Mouse (Mus musculus) midbrain, embryonic 14.5 days (tissue): Measurements from ENCODE around the gene Zfp346. TPM values are rescaled to one million over a fixed set of nuclear protein-coding genes. Genes with fewer than 3 reads are reported as not detected.
A peak's percentile ranks its signal among the peaks of the same experiment; 100 is the strongest.

Experiments
- ATAC-seq: fragments of 200-750 bp; cut with Nextera tagmentation; 2 replicates; pipeline ENCODE4 v1.8.0; 2017; ENCODE audit warnings: moderate number of reproducible peaks, moderate library complexity; ENCODE audit not compliant: low FRiP score, low TSS enrichment
- DNase-seq: peaks from one replicate; pipeline ENCODE4 v3.0.0-alpha.2; 2015
- H3K27ac ChIP-seq: fragments of 300-500 bp; sonication (generic); replicated peaks from 2 replicates; pipeline ENCODE4 v1.5.1; 2014; ENCODE audit warnings: mild to moderate bottlenecking, low read depth, low read length, moderate library complexity
- H3K27me3 ChIP-seq: fragments of 300-500 bp; sonication (generic); 2 replicates; pipeline ENCODE4 v1.6.1; 2014; ENCODE audit warnings: low read length, control low read depth, mixed read lengths; ENCODE audit not compliant: control insufficient read depth, insufficient read depth
- H3K36me3 ChIP-seq: fragments of 300-500 bp; sonication (generic); 2 replicates; pipeline ENCODE4 v1.6.1; 2014; ENCODE audit warnings: low read length, control low read depth; ENCODE audit not compliant: control insufficient read depth, insufficient read depth
- H3K4me1 ChIP-seq: fragments of 300-500 bp; sonication (generic); 2 replicates; pipeline ENCODE4 v1.6.1; 2014; ENCODE audit warnings: mild to moderate bottlenecking, antibody characterized with exemption, low read length, control low read depth; ENCODE audit not compliant: control insufficient read depth, insufficient read depth
- H3K4me2 ChIP-seq: fragments of 300-500 bp; sonication (generic); 2 replicates; pipeline ENCODE4 v1.6.1; 2014; ENCODE audit warnings: mild to moderate bottlenecking, low read length, moderate library complexity
- H3K4me3 ChIP-seq: fragments of 300-500 bp; sonication (generic); replicated peaks from 2 replicates; pipeline ENCODE4 v1.5.1; 2014; ENCODE audit warnings: low read depth, low read length
- H3K9ac ChIP-seq: fragments of 300-500 bp; sonication (generic); replicated peaks from 2 replicates; pipeline ENCODE4 v1.6.1; 2014; ENCODE audit warnings: mild to moderate bottlenecking, low read length, moderate library complexity
- H3K9me3 ChIP-seq: fragments of 300-500 bp; sonication (generic); 2 replicates; pipeline ENCODE4 v1.6.1; 2016; ENCODE audit warnings: low read length, control low read depth, mixed read lengths; ENCODE audit not compliant: control insufficient read depth
- WGBS: fragments of 180-500 bp; shearing (Covaris S2); extraction: QIAGEN DNeasy Blood & Tissue Kit; methylation state at CpG from one replicate; pipeline ENCODE4 v1.1.7; 2014; 5-methylcytosine and 5-hydroxymethylcytosine counted together
- polyA plus RNA-seq: library from polyadenylated mRNA; unstranded; fragments of >200 nt; fragmentation: Nextera tagmentation; extraction: Ambion mirVana; gene quantifications from 2 replicates; pipeline ENCODE4 v1.2.1, GENCODE M21; 2014

The Zfp346 gene
- polyA plus RNA-seq, 1 experiment from 2014 or later: 26.2 TPM

DNA sequence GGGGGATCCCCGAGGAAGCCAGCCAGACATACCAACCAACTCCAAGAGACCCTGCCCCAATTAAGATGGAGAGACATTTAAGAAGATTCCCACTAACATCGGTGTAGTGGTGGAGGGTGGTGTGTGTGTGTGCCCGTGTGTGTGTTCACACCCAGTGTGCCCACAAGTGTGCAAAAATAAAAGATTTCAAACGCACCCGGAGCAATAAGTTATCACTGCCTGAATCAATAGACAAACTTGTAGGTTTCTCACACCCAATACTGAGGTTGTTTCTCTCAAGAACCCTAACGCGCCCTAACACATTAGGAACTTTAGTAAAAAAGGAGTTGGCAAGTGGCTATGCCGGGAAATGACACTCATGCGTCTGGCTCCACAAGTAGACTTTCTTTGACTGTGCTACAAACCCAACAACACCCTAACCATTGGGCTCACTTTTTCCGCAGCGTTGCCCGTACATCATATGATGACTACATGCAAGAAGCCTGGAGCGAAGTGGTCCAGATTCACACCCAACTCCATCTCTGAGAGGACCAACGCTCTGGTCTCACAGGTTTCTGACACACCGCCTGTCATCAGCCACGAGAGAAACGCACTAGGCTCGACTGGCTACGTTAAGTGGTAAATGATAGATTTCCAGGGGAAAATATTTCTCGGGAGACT lies 5.9 kb upstream of the Zfp346 start:
- WGBS: 34% methylated on average over 20 of the region's 20 CpGs
- Histone ChIP-seq H3K4me1 (0 out of 2 replicates have a peak, but pooled peaks cover 4% of the 10 kb centered on the region), H3K4me3 (peak overlapping the region; percentile 85), H3K27ac (peak overlapping the region; percentile 89), H3K9me3 (no peaks in the 10 kb centered on the region), H3K4me2 (peak overlapping the region; percentile 60), H3K36me3 (no peaks in the 10 kb centered on the region), H3K27me3 (no peaks in the 10 kb centered on the region), H3K9ac (peak overlapping the region; percentile 86)
- ATAC-seq (no peak), DNase-seq (peak; percentile 49)

DNA sequence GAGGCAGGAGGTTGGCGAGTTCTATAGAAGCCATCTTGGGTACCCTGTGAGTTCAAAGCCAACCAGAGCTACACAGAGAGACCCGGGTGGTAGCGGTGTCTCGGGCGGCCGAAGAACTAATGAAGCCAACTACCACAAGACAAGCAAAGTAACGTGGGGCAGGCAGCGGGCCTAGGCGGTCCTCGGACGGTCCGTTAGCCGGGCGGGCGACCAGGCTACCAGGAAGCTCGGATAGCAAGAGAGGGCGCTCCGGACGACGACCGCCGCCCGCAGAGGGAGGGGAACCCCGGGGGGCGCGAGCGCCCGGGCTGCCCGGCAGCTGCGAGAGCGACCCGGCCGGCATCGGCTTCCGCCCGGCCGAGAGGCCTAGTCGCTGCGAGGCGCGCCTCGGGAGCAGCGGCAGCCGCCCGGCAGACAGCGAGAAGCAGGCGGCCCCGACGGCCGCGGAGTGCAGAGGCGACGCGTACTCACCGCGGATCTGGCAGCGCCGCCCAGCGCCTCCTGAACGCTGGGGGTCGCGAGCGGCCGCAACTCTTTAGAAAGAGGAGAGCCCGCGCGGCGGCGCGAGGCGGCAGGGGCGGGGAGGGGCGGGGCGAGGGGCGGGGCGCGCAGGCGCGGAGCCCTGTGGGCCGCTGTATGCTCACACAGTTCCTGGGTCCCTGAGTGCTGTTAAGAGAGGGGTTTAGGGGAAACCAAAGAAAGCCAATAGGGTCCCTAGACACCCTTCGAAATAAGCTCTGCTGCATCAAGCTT lies 5.2 kb upstream of the Zfp346 start, which contains the start of gene Uimc1:
Uimc1 (minus strand) TSS at position 575 of the 753 bp plus-strand sequence.
- under 1% methylated on average over 76 of the region's 81 CpGs for WGBS
- H3K4me3 ChIP-seq: peak within 1 kb of the TSS; percentile 85
- no peaks in the 10 kb centered on the region for H3K36me3 ChIP-seq
- H3K27me3 ChIP-seq: no peaks in the 10 kb centered on the region
- H3K9me3 ChIP-seq: no peaks in the 10 kb centered on the region
- ATAC-seq (peak; percentile 89), DNase-seq (peak; percentile 96)
- peak within 1 kb of the TSS; percentile 86 for H3K9ac ChIP-seq
- peak within 1 kb of the TSS; percentile 89 for H3K27ac ChIP-seq
- 0 out of 2 replicates have a peak, but pooled peaks cover 4% of the 10 kb centered on the region for H3K4me1 ChIP-seq
- peak within 1 kb of the TSS; percentile 60 for H3K4me2 ChIP-seq

DNA sequence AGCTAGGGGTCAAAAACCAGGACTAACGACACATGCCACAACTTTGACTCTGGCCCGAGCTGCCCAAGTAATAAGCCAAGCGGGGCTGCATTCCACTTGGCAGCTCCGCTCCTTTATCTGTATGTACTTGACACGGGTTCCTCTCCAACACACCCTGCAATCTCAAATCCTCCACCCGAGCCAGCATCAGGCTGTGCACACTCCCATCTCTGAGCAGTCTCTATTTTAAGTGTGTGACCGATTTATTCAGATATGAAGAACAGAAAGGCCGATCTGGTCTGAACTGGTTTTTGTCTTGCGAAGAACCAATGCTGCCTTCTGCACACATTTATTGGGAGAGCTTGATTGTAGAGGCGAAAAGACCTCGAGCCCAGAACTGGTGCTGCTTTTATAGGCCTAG lies 3.5 kb upstream of the Zfp346 start:
- Histone ChIP-seq H3K27ac (no peak overlapping the region), H3K36me3 (no peaks in the 10 kb centered on the region), H3K9ac (no peak overlapping the region), H3K27me3 (no peaks in the 10 kb centered on the region), H3K4me1 (peaks cover 11% of the 10 kb centered on the region), H3K9me3 (no peaks in the 10 kb centered on the region), H3K4me3 (no peak overlapping the region), H3K4me2 (no peak overlapping the region)
- 97% methylated on average over 11 of the region's 11 CpGs for WGBS
- ATAC-seq: no peak
- DNase-seq: no peak

DNA sequence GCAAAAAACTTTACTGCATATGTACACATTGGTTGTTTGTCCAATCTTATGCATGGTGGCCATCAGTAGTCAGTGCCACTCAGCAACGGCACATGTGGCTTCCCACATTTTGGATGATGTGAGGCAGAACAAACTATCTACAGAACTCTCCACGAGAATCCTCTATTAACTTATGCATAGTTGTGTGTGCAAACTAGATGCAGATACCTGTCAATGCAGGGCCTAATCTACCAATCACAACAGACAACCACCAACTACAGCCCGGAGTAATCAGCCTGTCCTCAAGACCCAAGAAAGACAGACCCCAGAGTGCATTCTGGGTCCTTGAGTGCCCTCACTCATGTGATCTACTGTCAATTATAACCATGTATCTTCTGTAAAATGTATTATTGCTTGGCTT lies 2.7 kb upstream of the Zfp346 start:
- ATAC-seq (no peak), DNase-seq (no peak)
- H3K4me3 ChIP-seq: no peak overlapping the region
- H3K36me3 ChIP-seq: no peaks in the 10 kb centered on the region
- no peaks in the 10 kb centered on the region for H3K9me3 ChIP-seq
- 98% methylated on average over 3 of the region's 3 CpGs for WGBS
- no peak overlapping the region for H3K9ac ChIP-seq
- H3K4me2 ChIP-seq: no peak overlapping the region
- H3K27me3 ChIP-seq: no peaks in the 10 kb centered on the region
- no peak overlapping the region for H3K27ac ChIP-seq
- H3K4me1 ChIP-seq: peaks cover 11% of the 10 kb centered on the region

DNA sequence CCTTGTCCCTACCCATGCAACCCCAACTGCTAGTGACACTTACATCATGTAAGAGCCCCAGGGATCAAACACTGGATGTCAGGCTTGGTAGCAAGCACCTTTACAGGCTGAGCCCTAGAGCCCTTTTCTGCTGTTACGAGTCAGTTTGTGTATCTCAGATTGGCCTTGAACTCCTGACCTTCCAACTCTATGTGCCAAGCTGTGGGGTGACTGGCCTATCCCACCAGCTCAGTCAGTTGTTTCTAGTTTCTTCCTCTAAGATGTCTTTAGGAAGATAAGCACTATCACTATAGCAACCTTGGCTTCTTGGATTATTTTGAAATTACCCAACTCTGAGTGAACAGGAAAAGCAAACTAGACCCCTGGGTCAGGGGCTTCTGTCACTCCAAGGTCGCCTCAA lies 1.8 kb upstream of the Zfp346 start:
- 75% methylated on average over 2 of the region's 2 CpGs for WGBS
- 0 out of 2 replicates have a peak, but pooled peaks cover 7% of the 10 kb centered on the region for H3K36me3 ChIP-seq
- DNase-seq (no peak), ATAC-seq (no peak)
- no peak overlapping the region for H3K4me2 ChIP-seq
- no peak overlapping the region for H3K9ac ChIP-seq
- no peak overlapping the region for H3K27ac ChIP-seq
- no peak overlapping the region for H3K4me3 ChIP-seq
- H3K27me3 ChIP-seq: no peaks in the 10 kb centered on the region
- no peaks in the 10 kb centered on the region for H3K9me3 ChIP-seq
- H3K4me1 ChIP-seq: peaks cover 11% of the 10 kb centered on the region

DNA sequence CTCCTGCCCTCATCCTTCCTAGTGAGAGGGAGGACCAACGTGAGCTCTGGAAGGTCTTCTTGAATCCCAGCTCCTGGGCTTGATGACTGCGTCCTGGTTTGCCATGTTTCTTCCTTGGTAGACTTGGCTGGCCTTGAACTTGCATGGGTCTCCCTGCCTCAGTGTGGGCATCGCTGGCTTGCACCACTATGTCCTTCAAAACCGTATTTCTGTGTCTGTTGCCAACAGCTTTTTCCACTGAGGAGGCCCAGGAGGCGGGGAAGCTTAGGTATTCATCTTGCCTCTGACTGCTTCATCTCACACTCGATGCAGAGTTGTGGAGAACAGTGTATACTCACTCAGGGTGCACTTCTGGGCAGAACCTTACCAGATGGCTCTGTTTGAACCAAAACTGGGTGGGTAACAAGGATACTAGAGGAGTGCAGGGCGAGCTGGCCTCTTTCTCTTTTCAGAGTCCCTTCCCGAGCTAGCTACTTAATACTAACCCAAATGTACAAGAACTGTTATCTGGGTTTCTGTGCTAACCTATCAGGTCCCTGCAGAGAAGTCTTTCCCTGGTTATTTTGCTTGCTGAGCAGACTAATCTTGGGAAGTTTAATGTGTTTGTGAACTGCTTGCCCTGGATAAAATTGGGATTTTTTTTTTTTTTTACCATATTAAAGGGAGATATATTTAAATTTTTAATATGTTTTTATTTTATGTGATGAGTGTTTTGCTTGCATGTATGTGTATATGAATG lies 1.0 kb downstream of the Zfp346 start:
- no peak for ATAC-seq
- Histone ChIP-seq H3K9ac (peak overlapping the region; percentile 86), H3K27me3 (no peaks in the 10 kb centered on the region), H3K27ac (no peak overlapping the region), H3K4me3 (peak overlapping the region; percentile 85), H3K4me1 (peaks cover 6% of the 10 kb centered on the region), H3K9me3 (no peaks in the 10 kb centered on the region), H3K4me2 (peak overlapping the region; percentile 87), H3K36me3 (0 out of 2 replicates have a peak, but pooled peaks cover 7% of the 10 kb centered on the region)
- WGBS: 24% methylated on average over 8 of the region's 8 CpGs
- no peak for DNase-seq

DNA sequence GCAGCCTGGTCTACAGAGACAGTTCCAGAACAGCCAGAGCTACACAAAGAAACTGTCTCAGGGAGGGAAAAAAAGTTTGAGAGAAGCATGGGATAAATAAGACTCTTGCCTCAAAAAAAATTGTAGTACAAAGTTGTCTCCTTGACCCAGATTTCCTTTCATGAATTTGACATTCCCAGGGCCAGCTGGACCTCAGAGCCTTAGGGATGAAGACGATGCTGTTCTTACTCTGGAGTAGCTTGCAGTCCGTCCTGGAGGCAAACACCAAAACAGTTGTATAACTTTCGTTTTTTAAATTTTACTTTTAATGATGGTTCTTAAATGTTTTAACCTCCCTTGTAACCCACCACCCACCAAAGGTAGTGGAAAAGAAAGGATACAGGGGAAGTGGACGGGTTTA lies 2.0 kb downstream of the Zfp346 start:
- Histone ChIP-seq H3K27me3 (no peaks in the 10 kb centered on the region), H3K4me1 (peaks cover 6% of the 10 kb centered on the region), H3K9me3 (no peaks in the 10 kb centered on the region), H3K4me3 (no peak overlapping the region), H3K4me2 (no peak overlapping the region), H3K36me3 (0 out of 2 replicates have a peak, but pooled peaks cover 7% of the 10 kb centered on the region), H3K9ac (no peak overlapping the region), H3K27ac (no peak overlapping the region)
- DNase-seq (no peak), ATAC-seq (no peak)
- WGBS: 94% methylated on average over 4 of the region's 4 CpGs

DNA sequence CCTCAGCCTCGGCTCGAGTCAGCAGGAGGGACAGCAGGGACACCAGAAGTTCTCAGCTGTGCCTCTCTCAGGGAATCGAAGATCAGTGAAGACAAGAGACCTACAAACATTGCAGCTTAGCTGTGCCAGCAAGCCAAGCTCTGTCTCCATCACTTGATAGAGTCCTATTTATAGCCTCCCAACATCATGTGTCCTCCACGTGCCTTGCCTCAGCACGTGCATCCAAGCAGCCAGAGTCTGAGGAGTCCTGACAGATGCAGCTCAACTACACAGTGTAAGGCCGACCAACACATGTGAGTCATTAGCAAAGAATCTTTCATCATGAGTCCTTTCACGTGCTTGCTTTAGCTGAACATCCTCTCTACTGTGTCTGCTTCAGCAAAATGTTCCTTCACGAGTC lies 2.6 kb downstream of the Zfp346 start:
- 91% methylated on average over 8 of the region's 8 CpGs for WGBS
- H3K4me3 ChIP-seq: no peak overlapping the region
- DNase-seq (no peak), ATAC-seq (no peak)
- no peak overlapping the region for H3K4me2 ChIP-seq
- H3K36me3 ChIP-seq: 0 out of 2 replicates have a peak, but pooled peaks cover 7% of the 10 kb centered on the region
- H3K4me1 ChIP-seq: peaks cover 6% of the 10 kb centered on the region
- no peak overlapping the region for H3K9ac ChIP-seq
- H3K27me3 ChIP-seq: no peaks in the 10 kb centered on the region
- no peaks in the 10 kb centered on the region for H3K9me3 ChIP-seq
- H3K27ac ChIP-seq: no peak overlapping the region
